Mouse (Mus musculus) heart, postnatal 10 days (tissue): ENCODE results near the gene T. TPM values are rescaled to one million over a fixed set of nuclear protein-coding genes. Genes with fewer than 3 reads are reported as not detected.

Experiments used
- DNase-seq, 2 experiments: peaks; one replicate each; pipeline ENCODE4 v3.0.0; 2021
- intact Hi-C: fragments of 180-260 bp; cut with DNase I; formaldehyde crosslinking; loops from one replicate; pipeline ENCODE4 v1.15.1; 2025
- total RNA-seq, 2 experiments: library from RNA; stranded (reverse); gene quantifications; 2 replicates each; pipeline ENCODE4 v1.2.3; 2021

T gene
- total RNA-seq, 2 experiments from 2014 or later: not detected

DNA sequence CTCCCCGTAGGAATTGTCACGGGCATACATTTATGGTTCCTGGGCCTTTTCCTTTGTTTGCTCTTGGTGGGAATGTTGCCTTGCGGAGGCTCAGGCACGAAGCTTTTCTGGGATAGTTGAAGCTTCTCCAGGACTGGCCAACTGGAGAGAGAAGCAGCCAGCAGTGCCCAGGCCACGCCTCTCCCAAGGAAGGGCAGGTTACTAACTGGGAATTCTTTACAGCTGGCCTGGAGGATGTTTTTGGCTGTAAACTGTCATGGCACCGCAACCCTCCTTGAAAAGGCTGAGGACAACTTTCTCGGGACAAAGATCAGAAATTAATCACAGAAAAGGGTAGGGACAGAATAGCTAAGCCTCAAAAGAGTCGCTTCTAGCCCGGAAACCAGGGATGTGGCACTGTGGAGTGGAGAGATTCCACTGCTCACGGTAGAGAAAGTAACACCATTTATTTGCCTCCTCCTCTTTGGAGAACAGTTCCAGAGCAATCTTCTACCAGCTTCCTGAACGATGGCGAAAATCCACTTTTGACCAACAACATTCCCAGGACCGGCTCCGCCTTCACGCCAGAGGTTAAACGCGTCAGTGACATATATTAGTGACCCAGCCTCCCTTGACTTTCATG, 1.9 kb upstream of the T start:
- no peak for DNase-seq
- intact Hi-C loops: no loop called here

DNA sequence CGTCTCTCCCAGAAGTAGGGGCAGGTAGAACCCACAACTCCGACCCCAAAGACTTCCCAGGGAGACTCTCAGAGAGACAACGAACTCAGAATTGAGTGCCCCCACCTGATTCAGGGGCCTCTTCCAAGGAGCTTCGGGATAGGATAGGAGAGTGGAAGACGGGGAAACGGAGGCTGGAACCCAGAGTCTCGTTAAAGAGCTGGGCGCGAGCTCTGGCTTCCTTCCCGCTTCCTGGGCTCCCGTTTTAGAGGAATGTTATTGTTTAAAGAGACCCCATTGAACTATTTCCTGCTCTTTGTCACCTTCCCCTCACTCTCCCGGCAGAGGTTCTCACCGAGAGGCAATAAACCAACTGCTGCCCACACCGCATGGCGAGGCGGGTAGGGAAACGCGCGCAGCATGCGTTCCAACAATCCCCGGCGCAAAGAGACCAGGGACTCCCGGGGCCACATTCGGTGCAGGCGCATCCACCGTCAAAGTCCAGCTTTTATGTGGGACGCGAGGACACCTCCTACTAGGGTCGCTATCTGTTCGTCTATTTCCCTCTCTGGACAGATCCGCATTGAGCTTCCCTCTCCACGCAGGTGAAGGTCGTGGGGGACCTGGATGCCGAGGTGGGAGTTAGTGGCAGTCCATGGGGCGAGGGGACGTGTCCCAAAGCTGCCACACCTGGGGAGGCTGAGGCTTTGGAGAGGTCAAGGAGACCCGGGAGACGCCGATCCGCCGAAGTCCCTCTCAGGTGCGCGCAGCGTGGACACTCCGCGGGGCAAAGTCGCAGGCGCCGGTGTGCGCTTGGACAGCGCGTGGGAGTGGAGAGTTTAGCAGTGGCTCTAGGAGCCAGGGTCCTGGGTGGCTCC, 874 bp upstream of the T start:
- intact Hi-C loops: no loop called here

DNA sequence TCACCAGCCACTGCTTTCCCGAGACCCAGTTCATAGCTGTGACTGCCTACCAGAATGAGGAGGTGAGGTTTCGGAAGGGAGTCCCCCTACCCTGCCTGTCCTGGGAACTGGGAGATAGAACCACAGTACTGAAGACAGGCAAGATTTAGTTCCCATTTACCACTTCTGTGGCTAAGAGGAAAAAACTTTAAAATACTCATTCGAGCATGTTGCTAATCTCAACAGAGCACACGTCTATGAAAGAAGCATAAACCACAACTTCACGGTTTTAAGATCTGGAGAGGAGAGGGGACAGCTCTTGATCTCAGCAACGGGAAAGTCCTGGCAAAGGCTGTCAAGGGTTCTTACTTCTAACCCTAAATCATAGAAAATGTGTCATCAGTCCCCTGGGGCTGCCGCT, 2.0 kb downstream of the T start:
- intact Hi-C loops: no loop called here
- no peak for DNase-seq

More for the DNA sequence above, 874 bp upstream of the T start:
- DNase-seq: no peak

DNA sequence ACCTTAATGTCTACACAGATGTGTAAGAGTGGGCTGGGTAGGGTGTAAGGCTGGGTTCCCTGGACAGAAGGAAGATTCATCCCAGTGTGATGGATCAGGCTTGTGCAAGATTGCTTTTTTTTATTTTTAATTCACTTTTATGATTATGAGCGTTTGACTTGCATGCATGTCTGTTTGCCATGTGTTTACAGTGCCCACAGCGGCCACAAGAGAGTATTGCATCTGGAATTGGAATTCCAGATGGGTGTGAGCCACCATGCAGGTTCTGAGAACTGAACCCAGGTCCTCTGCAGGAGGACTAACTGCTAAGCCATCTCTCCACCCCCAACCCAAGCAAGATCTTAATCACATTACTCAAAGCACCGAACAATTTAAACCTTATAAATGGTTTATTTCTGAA, 9.8 kb downstream of the T start:
- intact Hi-C loops: loop anchor here (5.0 kb wide), 1 partner anchor 57 kb away; no protein-coding TSS in a partner anchor
- no peak for DNase-seq

DNA sequence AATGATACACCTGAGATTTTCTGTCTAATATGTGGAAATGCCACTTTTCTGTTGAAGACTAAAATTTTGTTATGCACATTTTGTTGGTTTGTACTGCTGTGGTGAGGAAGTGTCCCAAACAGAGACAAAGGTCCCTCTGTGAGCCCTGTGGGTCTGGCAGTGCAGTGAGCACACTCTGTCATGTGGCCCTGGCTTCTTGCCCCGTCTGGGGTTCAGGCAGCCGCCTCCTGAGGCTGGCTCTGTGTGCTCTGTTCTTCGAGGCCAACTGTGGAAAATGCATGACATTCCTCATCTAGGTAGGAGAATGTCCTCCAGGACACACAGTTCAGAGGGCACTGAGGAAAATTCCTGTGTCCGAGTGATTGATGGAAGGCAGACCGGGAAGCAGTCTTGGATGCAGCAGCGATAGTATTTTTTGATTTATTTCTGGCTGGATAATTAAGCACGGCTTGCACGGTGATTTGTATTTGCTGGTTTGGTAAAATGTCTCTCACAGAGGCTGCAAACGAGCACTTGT, 13.5 kb downstream of the T start:
- DNase-seq: no peak
- intact Hi-C loops: no loop called here

DNA sequence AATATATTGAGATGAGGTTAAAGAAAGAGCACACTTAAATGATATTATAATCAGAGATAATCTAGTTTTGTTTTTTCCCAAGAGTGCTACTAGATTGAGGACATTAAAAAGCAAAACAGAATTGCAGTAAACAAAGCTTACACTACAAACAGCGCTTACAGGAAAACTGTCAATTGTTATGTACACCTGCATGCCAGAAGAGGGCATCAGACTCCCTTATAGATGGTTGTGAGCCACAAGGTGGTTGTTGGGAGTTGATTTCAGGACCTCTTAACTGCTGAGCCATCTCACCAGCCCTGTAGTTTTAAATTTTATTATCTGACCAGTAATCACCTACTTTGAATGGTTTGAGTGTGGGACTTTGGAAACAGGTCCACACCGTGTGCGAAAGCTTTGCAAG, 14.1 kb downstream of the T start:
- intact Hi-C loops: no loop called here
- no peak for DNase-seq

DNA sequence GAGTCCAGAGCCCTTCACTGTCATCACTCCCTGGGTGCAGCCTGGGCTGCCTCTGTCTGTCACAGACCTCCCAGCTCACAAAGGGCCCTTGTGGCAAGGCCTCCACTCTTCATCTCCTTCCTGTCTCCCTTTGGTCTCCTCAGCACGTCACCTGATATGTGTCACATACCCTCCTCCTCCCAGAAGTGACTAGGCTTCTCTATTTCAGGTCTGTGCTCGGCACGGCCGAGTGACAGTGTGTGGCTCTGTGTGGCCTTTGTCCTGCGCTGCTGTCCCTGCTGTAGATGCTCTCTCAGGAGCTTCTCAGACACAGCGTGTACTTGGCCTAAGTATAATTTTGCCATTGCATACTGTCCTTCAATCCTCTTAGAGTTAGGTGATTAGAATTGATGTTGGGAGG, 21.0 kb downstream of the T start:
- intact Hi-C loops: no loop called here
- DNase-seq: no peak

DNA sequence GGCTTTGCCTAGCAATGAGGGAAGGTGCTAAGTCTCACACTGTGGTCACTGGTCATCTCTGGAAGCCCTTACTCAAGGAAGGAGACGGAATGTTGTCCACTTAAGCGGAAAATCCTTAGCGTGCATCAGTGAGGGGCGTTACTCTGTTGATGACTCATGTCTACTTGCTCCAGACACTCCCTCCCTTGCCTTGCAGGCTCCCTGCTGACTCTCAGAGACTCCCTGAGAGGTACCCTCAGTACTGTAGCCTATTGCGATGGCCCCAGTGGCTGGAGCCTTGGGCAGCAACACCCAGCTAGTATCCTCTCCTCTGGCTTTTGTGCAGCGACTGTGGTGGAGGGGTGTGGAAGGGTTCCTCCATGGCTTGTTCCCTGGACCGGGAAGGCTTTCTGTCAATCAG, 21.4 kb downstream of the T start:
- intact Hi-C loops: no loop called here
- DNase-seq: no peak

DNA sequence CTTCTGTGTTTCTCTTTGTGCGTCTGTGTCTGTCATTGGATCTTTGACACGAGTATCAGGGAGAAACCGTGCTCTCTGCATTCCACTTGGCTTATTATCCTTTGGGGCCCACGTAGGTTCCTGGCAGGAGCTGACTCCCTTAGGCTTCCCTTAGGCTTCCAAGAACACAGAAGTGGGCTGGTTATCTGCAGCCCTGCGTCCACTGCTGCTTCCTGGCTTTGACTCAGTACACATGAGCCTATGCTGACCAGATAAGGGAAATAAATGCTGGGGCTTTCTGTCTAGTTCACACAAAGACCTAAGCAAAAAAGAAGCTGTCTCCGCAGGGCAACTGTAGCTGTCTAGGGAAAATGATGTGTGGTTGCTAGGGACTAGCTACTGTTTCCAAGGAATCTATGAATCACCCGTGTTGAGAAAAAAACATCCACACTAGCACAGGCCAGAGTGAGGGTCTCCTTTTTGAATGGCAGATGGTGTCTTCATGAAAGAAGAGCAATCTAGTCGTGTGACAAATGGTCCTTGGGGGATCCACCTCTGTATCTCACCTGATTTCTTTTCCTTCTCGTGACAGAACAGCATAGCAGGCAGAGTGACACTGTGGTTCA, 22.7 kb downstream of the T start:
- no peak for DNase-seq
- intact Hi-C loops: no loop called here

DNA sequence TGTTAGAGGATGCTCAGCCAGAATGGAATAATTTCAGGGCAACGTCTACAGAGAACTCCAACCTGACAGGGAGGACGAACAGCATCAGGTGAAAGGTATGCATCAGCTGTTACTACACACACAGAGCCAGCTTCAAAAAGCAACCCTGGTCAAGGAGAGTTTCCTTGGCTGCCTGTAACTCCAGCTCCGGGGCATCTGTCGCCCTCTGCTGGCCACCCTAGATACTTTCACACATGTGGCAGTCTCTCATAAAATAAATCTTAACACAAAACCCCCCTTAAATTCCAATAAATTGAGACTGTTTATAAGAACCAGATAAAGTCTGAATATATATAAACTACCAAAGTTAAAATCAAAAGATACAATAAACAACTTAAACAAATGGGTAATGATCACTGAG, 27.3 kb downstream of the T start:
- intact Hi-C loops: loop anchor here (2.0 to 10.0 kb wide), 3 partner anchors 71 to 473 kb away; no protein-coding TSS in a partner anchor
- peak; percentile 28 to 63 for DNase-seq

DNA sequence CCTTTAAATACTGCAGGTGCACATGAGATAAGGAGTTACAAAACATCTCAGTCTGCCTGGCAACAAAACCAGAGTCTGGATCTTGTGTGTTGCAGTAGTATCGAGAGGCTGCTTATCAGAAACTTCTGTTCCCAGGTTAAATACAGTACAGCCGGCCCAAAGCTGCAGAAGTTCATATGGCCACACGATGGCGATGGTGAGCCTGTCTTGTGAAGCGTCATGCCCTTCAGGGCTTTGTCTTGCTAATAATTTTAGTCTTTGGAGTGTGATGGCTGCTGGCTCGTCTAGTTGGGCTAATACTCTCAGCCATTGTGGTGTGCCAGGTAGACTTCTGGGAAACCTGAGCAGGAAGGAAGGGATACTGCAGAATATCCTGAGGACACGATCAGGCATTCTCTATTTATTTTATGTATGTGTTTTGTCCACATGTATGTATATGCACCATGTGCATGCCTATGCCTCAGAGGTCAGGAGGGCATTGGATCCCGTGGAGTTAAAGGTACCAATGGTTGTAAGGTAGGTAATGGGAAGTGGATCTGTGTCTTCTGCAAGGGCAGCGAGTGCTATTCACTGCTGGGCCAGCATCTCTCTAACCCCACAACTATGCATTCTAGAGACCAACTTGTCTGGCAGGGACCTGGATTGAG, 29.4 kb downstream of the T start:
- peak; percentile 66 to 76 for DNase-seq
- intact Hi-C loops: loop anchor here (5.0 to 10.0 kb wide), 2 partner anchors 206 to 471 kb away; no protein-coding TSS in a partner anchor

DNA sequence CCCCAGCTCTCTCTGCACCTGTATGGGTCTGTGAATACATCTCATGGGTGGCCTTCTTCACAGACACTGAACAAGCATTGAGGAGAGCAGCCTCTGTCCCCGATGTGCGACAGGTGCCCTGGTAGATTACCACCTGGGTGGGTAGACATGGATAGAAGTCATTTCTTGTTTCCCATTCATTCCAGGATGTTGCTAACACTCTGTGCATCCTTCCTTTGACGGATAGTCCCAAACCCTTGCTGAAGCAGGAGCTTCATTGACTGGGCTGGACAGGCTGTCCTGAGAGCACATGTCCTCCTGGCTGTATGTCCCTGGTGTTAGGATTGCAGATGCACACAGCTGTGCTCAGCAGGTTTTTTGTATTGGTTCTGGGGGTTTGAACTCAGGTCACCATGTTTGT, 33.5 kb downstream of the T start:
- intact Hi-C loops: loop anchor here (1.0 to 10.0 kb wide), 3 partner anchors 125 to 467 kb away; no protein-coding TSS in a partner anchor

DNA sequence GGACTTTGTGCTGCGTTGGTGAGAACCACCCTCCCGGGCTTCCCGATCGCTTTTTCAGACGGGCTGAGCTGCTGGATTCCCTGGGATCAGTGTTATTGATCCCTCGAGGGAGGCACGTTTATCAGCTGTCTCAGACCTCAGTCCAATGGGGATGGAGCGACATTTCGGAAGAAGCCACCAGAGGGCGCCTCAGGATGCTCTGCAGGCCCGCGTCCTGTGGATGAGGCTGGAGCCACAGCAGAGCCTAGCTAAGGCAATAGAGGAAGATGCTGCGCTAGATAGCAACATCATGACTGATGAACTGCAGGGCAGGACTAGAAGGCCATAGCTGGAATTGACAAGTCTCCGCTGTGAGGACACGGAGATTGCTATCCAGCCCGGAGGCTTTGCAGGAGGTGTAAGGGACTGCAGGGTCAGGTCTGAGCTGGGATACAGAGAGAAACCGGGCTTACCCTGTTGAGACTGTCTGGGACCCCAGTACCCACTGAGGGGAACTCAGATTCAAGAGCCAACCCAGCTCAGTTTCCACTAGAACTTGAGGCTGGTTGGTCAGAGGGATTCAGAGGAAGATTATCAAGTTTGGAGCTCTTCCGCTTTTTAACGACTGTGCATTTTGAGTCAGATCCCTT, 34.6 kb downstream of the T start:
- intact Hi-C loops: loop anchor here (1.0 to 10.0 kb wide), 3 partner anchors 123 to 466 kb away; no protein-coding TSS in a partner anchor
- peak; percentile 78 to 88 for DNase-seq

More for the DNA sequence above, 33.5 kb downstream of the T start:
- DNase-seq: no peak

DNA sequence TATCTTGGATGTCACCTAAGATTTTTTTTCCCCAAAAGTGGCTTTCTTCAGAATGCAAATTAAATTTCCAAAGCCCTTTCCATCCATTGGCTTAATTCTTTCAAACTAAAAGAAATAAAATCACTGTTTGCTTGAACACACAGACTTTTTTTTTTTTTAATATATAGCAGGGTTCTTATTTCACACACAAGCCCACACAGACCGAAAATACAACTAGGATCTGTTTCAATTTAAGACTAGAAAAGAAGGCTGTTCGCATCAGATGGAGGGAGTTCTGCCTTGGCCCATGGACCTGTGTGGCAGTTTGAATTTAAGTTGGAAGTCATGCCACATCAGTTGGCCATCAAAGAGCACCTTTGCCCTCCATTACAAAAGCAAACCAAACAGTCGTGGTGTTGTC, 44.3 kb downstream of the T start:
- intact Hi-C loops: no loop called here
- DNase-seq: no peak

DNA sequence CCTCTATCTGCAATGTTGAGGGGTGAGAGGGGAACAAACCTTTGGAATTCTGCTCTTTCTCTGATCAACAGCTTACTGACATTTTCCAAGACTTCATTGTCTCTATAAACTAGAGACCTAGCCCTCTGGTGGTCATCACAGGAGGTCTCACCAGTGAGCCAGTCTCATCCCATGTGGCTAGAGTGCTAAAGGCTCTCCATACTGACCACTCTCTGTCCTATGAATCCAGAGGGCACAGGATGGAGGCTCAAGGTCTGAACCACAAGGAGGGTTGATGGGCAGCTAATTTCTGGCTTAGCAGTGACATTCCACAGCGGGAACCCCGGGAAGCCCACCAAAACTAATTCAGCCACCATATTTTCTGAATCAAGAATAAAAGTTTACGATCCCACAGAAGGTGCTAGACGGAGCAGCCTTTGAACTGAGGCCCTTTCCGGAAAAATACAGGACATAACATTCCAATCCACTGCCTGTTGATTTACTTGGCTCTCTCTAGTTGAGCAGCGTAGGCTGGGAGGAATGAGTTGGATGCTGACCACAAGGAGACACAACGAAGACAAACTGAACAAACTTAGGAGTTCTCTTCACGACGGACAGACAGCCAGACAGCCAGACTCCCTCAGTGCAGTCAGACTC, 45.4 kb downstream of the T start:
- no peak for DNase-seq
- intact Hi-C loops: no loop called here

DNA sequence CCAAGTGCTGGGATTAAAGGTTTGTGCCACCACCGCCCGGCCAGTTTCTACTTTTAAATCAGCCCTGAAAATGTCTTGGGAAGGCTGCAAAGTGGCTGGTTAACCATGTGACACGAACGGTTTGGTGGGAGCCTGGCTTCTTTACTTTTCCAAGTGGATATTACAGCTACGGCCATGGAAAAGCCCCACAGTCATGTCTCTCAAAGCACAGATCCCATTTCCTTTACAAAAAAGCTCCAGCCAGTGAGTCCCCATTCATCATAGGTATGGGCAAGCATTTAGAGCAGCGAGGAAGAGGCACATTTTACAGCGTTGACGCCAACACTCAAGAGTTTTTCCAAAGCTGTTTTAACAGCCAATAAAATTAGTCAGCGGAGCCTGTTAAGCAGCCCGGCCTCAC, 47.6 kb downstream of the T start:
- intact Hi-C loops: no loop called here
- DNase-seq: no peak

DNA sequence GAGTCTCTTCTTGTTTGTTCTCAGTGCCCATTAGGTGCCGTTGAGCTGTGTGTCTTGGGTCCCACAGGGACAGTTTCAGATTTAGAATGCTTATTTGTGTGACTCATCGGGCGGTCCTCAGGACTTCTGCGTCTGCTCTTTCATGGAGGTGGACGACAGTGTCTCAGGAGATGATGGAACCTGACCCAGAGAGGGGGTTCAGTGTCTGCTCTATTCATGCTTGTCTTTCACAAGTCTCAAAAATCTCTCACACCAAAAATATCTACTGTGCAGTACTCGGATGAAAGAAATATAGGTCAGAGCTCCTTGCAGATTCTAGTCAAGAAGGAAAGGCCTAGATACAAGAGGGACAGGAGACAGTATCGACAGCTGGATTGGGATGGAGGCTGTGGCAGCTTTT, 48.7 kb downstream of the T start:
- intact Hi-C loops: no loop called here
- DNase-seq: no peak

DNA sequence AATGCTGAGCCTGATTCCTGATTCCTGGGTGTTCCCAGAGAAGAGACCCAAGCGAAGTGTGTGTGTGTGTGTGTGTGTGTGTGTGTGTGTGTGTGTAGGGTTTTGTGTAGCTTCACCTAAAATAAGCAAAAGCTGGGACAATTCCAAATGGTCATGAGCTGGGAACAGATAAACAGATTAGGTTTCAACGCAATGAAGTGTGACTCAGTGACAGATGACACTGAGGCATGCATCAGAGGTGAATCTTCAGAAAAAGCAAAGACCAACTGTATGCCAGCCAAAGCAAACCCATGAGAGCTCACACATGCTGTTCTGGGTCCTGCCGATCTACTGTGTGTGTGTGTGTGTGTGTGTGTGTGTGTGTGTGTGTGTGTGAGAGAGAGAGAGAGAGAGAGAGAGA, 50.0 kb downstream of the T start:
- intact Hi-C loops: no loop called here
- DNase-seq: no peak

DNA sequence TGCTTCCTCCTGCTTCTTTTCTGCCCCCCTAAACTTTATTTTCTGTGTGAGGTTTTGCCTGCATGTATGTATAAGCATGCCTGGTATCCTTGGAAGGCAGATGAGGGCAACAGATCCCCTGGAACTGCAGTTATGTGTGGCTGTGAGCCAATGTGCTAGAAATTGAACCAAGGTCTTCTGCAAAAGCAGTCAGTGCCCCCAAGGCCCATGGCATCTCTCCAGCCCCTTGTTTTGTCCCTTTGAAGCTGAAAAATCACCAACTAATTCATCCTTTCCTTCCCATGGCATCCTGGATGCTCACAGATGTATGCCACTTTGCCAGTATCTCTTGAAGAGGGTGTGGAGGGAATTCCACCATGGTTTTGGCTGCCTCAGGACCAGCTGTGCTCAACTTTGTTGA, 50.9 kb downstream of the T start:
- intact Hi-C loops: no loop called here
- DNase-seq: no peak

DNA sequence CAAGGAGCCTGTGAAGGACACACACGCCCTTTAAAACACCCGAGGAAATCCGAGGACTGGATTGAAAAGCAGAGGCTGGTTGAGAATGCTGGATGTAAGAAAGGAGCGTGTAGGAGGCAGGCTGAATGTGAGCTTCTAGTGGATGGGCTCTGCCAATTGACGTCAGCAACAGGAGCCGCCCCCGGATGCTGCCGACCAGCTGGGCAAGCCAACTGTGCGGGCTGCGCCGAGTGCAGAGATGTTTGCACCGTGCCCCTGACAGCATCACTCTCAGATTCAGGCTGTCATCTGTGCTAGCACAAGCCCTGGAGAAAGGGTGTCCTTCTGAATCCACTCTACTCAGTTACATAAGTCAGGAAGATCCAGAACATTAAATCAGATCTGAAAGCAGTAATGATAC, 53.6 kb downstream of the T start:
- intact Hi-C loops: no loop called here
- DNase-seq: peak; percentile 48 to 57
